Mouse (Mus musculus) kidney, embryonic 16.5 days (tissue): Measurements from ENCODE around the gene Flt3. TPM values are rescaled to one million over a fixed set of nuclear protein-coding genes. Genes with fewer than 3 reads are reported as not detected.

ENCODE experiments used
- ATAC-seq: fragments of 200-750 bp; cut with Nextera tagmentation; 2 replicates; pipeline ENCODE4 v1.8.0; 2017; ENCODE audit warnings: moderate TSS enrichment; ENCODE audit not compliant: low FRiP score, low TSS enrichment
- H3K27ac ChIP-seq: fragments of 300-500 bp; sonication (generic); 2 replicates; pipeline ENCODE4 v1.5.1; 2014; ENCODE audit warnings: low read length
- H3K27me3 ChIP-seq: fragments of 300-500 bp; sonication (generic); 2 replicates; pipeline ENCODE4 v1.6.1; 2014; ENCODE audit warnings: low read length, control low read depth, mixed read lengths; ENCODE audit not compliant: insufficient read depth
- H3K36me3 ChIP-seq: fragments of 300-500 bp; sonication (generic); 2 replicates; pipeline ENCODE4 v1.6.1; 2014; ENCODE audit warnings: low read length, control low read depth, mixed read lengths; ENCODE audit not compliant: insufficient read depth
- H3K4me1 ChIP-seq: fragments of 300-500 bp; sonication (generic); 2 replicates; pipeline ENCODE4 v1.6.1; 2014; ENCODE audit warnings: low read length, control low read depth, mixed read lengths; ENCODE audit not compliant: insufficient read depth
- H3K4me2 ChIP-seq: fragments of 300-500 bp; sonication (generic); replicated peaks from 2 replicates; pipeline ENCODE4 v1.6.1; 2014; ENCODE audit warnings: low read depth, low read length
- H3K4me3 ChIP-seq: fragments of 300-500 bp; sonication (generic); 2 replicates; pipeline ENCODE4 v1.5.1; 2014; ENCODE audit warnings: mild to moderate bottlenecking, low read length
- H3K9ac ChIP-seq: fragments of 300-500 bp; sonication (generic); replicated peaks from 2 replicates; pipeline ENCODE4 v1.6.1; 2014; ENCODE audit warnings: low read length
- H3K9me3 ChIP-seq: fragments of 300-500 bp; sonication (generic); 2 replicates; pipeline ENCODE4 v1.6.1; 2016; ENCODE audit warnings: low read length, control low read depth
- WGBS: fragments of 180-500 bp; shearing (Covaris S2); extraction: QIAGEN DNeasy Blood & Tissue Kit; methylation state at CpG from one replicate; pipeline ENCODE4 v1.1.7; 2014; 5-methylcytosine and 5-hydroxymethylcytosine counted together
- polyA plus RNA-seq: library from polyadenylated mRNA; unstranded; fragments of >200 nt; fragmentation: Nextera tagmentation; extraction: Ambion mirVana; gene quantifications from 2 replicates; pipeline ENCODE4 v1.2.1, GENCODE M21; 2015

Gene Flt3
- polyA plus RNA-seq, 1 experiment from 2014 or later = 0.06 TPM

DNA sequence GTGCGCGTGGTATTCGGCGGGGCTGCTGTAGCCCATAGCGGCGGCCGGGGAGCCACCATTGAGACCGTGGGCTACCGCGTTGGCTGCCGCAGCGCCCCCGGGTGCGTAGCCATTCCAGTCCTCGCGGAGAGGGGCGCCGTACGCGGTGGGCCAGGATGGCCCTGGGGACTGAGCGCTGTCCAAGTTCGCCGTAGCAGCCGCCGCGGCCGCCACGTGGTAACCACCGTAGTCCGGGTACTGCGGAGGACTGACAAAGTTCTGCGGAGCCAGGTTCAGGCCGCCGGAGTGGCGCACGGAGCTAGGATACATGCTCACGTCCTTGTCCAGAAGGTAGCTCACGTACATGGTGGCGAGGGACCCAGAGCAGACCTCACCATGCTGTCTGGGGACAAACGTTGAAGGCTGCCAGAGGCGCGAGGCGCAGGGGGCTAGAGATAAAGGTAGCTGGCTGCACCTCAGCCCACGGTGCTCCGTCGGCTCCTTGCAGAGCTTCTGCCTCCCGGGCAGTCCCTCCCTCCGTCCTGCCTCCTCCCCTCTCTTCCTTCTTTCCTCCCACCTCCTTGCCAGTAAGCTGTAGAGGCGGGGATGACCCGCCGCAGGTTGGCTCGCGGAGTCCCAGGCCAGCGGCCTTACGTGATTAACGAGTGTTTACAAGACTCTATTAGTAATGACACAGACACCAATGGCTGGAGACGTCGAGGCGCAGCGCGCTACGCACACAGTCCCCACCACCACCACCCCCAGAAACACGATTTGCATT lies 93.5 kb downstream of the Flt3 start, which contains the start of gene Cdx2:
TSS of gene Cdx2 (minus strand) at position 633 of the 760 bp plus-strand sequence.
- no peak for ATAC-seq

DNA sequence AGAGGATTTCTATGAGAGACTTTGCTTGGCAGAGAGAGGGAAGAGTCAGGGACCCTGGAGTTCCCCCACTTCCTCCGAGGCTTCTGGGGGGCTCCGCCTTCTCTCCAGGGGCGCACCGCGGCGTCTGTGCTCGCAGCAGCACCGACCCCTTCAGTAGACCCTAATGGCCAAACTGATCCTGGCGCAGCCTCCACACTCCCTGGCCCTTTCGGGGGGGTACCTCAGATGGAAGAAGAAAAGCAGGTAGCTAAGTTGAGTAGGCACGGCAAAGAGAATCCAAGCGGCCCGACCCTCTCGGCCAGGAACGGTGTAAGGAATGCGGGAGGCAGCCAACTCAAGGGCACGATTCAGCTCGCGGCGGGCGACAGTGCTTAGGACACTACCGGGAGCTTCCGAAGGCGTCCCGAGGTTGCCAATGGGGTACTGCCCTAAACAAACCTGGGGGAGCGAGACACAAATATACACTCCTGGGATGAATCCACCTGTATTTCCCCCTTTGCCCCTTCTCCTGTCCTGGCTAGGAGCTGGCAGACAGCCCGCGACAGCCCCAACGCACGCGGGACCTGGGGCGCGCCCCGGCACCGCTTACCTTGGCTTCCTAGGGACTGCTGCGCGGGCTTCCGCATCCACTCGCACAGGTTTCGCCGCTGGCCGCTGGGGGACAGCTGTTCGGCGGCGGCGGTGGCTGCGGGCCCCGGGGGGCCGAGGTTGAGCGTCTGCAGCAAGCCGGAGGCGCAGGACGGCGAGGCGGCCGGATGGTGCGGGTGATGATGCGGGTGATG lies 94.2 kb downstream of the Flt3 start:
- under 1% methylated on average over 58 of the region's 58 CpGs for WGBS
- H3K4me2 ChIP-seq = 0 out of 2 replicates have a peak overlapping the region, but pooled peaks have one; percentile 5
- no peak for ATAC-seq

More for the DNA sequence above, 93.5 kb downstream of the Flt3 start, which contains the start of gene Cdx2:
- Histone ChIP-seq H3K4me1 (peaks cover 10% of the 10 kb centered on the region; the same call in 1 of the 2 replicates), H3K36me3 (no peaks in the 10 kb centered on the region), H3K4me2 (0 out of 2 replicates have a peak within 1 kb of the TSS, but pooled peaks have one; percentile 5), H3K9ac (no peak within 1 kb of the TSS), H3K27ac (no peak within 1 kb of the TSS), H3K4me3 (0 out of 2 replicates have a peak within 1 kb of the TSS, but pooled peaks have one; percentile 3), H3K27me3 (peaks cover 100% of the 10 kb centered on the region), H3K9me3 (no peaks in the 10 kb centered on the region)
- under 1% methylated on average over 63 of the region's 63 CpGs for WGBS

DNA sequence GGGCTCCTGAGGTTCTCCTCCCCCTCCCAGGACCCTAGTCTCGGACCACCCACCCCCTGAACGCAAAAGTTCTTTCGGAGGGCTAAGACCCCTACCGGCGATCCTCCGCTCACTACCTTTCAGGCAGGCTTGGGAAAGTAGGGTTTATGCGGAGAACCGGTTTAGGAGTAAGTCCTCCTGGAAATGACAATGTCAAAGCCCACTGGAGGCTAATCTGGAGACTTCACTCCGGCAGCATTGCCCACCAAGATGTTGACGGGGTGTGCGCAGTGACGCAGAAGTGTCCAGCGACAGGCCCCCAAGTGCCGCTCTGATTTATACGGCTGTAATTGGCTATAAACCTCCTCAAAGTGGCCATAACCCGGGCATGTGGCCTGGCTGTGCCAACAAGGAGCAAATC lies 95.1 kb downstream of the Flt3 start:
- Histone ChIP-seq H3K27ac (no peak overlapping the region), H3K4me2 (no peak overlapping the region), H3K9ac (no peak overlapping the region), H3K9me3 (no peaks in the 10 kb centered on the region), H3K36me3 (no peaks in the 10 kb centered on the region), H3K4me1 (peaks cover 13% of the 10 kb centered on the region), H3K27me3 (peaks cover 100% of the 10 kb centered on the region), H3K4me3 (no peak overlapping the region)
- 1% methylated on average over 16 of the region's 16 CpGs for WGBS
- ATAC-seq = no peak

More for the DNA sequence above, 94.2 kb downstream of the Flt3 start:
- Histone ChIP-seq H3K9ac (no peak overlapping the region), H3K36me3 (no peaks in the 10 kb centered on the region), H3K4me1 (peaks cover 10% of the 10 kb centered on the region; the same call in 1 of the 2 replicates), H3K27ac (no peak overlapping the region), H3K4me3 (0 out of 2 replicates have a peak overlapping the region, but pooled peaks have one; percentile 3), H3K9me3 (no peaks in the 10 kb centered on the region), H3K27me3 (peaks cover 100% of the 10 kb centered on the region)

DNA sequence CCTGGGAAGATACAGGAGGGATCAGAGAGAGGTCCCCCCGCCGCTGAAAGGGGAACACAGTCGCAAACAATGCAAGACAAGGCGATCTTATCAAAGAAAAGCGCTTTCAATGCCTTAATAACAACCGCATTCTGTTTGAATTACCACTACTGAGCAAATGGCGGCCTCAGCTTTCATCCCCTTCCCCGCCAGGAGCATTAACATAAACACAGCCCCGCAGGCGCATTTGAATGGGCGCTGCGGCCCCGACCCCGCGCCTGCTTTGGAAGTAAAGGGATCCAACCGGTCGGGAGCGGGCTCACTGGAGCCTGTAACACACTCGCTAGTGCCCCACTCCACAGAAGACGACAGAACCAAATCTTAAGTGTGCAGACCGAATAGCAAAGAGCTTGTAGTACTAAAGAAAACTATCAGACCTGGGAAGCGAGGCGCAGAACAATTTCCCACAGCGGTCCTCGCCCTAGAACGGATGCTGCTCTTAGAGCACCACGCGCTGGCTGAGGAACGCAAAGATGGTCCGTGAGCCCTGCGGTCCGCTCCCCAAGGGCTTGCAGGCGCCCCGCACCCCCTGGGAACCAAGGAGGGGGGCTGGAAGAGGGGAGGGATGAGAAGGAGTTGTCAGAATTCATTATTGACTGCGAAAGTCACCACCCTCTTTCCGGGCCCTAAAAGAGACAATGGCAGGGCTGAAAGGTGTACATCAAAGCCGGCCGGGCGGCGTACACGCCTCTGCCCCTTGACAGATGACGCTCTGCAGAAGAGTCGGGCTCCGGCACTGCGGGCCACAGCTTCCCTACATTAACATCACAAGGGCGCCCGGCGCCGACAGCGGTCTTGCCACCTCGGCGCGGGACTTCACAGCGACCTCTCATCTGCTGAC lies 95.8 kb downstream of the Flt3 start:
- WGBS = under 1% methylated on average over 54 of the region's 54 CpGs
- peaks cover 16% of the 10 kb centered on the region for H3K4me1 ChIP-seq
- peaks cover 100% of the 10 kb centered on the region for H3K27me3 ChIP-seq
- no peak overlapping the region for H3K9ac ChIP-seq
- ATAC-seq = no peak
- H3K27ac ChIP-seq = no peak overlapping the region
- H3K36me3 ChIP-seq = no peaks in the 10 kb centered on the region
- no peak overlapping the region for H3K4me2 ChIP-seq
- H3K4me3 ChIP-seq = no peak overlapping the region
- no peaks in the 10 kb centered on the region for H3K9me3 ChIP-seq

DNA sequence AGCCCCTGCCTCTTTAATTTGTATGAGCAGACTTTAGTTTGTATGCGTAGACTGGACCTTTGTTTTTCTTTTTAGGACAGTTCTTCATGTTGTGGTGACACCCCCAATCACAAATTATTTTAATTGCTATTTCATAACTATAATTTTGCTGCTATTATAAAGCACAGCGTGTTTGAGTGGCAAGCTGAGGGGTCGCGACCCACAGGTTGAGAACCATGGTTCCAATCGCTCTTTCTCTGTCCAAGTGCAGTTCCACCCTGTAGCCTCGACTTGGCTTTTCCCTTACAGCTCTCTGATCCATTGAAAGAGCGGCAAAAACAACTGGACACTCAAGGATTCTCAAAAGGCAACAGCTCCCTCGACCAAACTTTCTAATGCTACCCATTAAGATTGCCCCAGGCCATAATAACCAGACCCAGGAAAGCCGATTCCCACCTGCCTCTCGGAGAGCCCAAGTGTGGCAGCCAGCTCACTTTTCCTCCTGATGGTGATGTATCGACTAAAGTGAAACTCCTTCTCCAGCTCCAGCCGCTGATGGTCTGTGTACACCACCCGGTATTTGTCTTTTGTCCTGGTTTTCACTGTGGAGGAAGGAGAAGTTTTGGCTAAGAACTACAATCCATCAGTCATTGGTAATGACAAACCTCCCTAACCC lies 97.4 kb downstream of the Flt3 start:
- Histone ChIP-seq H3K27ac (no peak overlapping the region), H3K9ac (no peak overlapping the region), H3K36me3 (no peaks in the 10 kb centered on the region), H3K9me3 (no peaks in the 10 kb centered on the region), H3K4me1 (peaks cover 20% of the 10 kb centered on the region), H3K4me3 (no peak overlapping the region), H3K27me3 (peaks cover 100% of the 10 kb centered on the region), H3K4me2 (no peak overlapping the region)
- WGBS = 6% methylated on average over 13 of the region's 13 CpGs
- no peak for ATAC-seq

DNA sequence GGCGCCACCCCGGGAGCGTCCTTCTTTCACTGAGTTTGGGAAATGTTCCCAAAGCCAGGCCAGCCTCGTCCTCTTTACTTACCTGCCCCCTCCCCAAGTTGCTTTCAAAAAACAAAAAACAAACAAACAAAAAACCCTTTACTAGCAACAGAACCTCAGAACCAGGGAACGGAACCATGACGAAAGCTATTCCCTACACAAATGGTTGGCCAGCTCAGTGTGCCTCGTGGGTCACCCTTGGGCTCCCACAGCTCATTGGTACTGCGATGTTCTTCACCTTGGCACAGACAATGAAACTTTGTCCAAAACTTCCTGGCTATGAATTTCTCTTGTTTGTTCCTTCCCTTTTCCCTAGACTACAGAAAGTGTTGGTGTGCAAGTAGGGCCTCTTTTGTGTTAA lies 98.1 kb downstream of the Flt3 start:
- Histone ChIP-seq H3K4me3 (no peak overlapping the region), H3K27ac (no peak overlapping the region), H3K9ac (no peak overlapping the region), H3K36me3 (no peaks in the 10 kb centered on the region), H3K27me3 (peaks cover 99% of the 10 kb centered on the region), H3K4me2 (no peak overlapping the region), H3K9me3 (no peaks in the 10 kb centered on the region), H3K4me1 (peaks cover 20% of the 10 kb centered on the region)
- 12% methylated on average over 8 of the region's 8 CpGs for WGBS
- no peak for ATAC-seq

DNA sequence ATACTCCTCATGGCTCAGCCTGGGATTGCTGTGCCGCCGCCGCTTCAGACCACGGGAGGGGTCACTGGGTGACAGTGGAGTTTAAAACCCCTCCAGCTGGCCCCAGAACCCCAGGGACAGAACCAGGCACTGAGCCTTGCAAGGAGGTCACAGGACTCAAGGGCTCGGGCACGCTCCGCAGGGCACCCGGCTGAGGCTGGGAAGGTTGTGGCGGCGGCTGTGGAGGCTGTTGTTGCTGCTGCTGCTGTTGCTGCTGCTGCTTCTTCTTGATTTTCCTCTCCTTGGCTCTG lies 98.6 kb downstream of the Flt3 start:
- Histone ChIP-seq H3K9me3 (no peaks in the 10 kb centered on the region), H3K27me3 (peaks cover 99% of the 10 kb centered on the region), H3K36me3 (no peaks in the 10 kb centered on the region), H3K4me1 (peaks cover 17% of the 10 kb centered on the region), H3K4me2 (no peak overlapping the region), H3K9ac (no peak overlapping the region), H3K27ac (no peak overlapping the region), H3K4me3 (no peak overlapping the region)
- WGBS = 6% methylated on average over 10 of the region's 10 CpGs
- ATAC-seq = no peak

DNA sequence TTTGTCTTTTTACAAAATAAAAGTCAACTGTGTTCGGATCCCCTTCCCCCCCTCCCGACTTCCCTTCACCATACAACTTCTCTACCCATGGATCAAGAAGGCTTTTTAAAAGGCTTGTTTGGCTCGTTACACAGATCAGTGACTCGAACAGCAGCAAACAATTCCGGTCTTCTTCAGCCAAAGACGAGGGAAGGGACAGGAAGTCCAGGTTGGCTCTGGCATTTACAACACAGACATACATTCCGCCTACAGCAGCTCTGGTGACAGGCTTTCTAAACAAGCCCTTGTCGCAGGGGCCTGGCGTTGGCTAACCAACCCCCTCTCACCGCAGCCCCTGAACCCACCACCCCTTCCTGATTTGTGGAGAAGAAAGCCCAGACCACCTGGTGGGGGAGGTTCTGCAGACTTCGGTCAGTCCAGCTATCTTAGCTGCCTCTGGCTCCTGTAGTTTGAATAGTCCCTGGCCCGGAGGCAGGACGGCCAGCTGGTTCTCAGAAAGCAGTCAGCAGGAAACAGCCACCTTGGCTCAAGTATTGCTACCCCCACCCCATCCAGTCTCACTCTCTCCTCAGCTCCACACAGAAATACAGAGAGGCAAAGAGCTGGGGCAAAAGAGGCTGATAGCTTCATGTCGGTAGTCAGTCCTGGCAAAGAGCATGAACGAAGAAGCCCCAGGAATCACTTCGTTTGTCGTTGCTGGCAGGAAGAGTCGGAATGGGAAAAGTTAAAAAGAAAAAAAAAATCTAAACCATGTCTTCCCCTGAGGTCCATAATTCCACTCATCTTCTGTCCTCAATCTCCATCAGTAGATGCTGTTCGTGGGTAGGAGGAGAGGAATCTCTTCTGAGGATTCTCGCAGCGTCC lies 99.1 kb downstream of the Flt3 start:
- Histone ChIP-seq H3K4me2 (no peak overlapping the region), H3K36me3 (no peaks in the 10 kb centered on the region), H3K9me3 (no peaks in the 10 kb centered on the region), H3K4me3 (no peak overlapping the region), H3K27me3 (peaks cover 96% of the 10 kb centered on the region), H3K9ac (no peak overlapping the region), H3K27ac (no peak overlapping the region), H3K4me1 (peaks cover 11% of the 10 kb centered on the region)
- no peak for ATAC-seq
- 6% methylated on average over 21 of the region's 21 CpGs for WGBS
